8 mouse cellular contexts compared by ENCODE assay signal in genomic region chr17:67512699-67513450, GRCm38 (mm10).
DNase-seq lines count a peak whose midpoint lies in the region; ATAC-seq and TF ChIP-seq lines count a peak whose summit lies in the region.

No protein-coding gene starts in this region.

- ATAC-seq in hindbrain, embryonic 11.5 days (ENCODE audit: low FRiP score): no peak
- ATAC-seq in heart, postnatal 0 days (ENCODE audit: insufficient read depth, low read depth): peak; percentile 79
- ATAC-seq in midbrain, embryonic 15.5 days (replicated peaks): no peak

- no peak overlapping the region for H3K4me2 ChIP-seq in hindbrain, embryonic 11.5 days (replicated peaks; ENCODE audit: low read depth, low read length)
- no peak overlapping the region for H3K4me2 ChIP-seq in heart, postnatal 0 days (ENCODE audit: low read depth, low read length)
- H3K4me2 ChIP-seq in midbrain, embryonic 15.5 days: no peak overlapping the region

- H3K4me3 ChIP-seq in hindbrain, embryonic 10.5 days: no peak overlapping the region
- no peak overlapping the region for H3K4me3 ChIP-seq in hindbrain, embryonic 11.5 days (ENCODE audit: low read depth, low read length)
- no peak overlapping the region for H3K4me3 ChIP-seq in heart, postnatal 0 days (ENCODE audit: low read depth, low read length)
- H3K4me3 ChIP-seq in midbrain, embryonic 15.5 days: no peak overlapping the region

- H3K27me3 ChIP-seq in hindbrain, embryonic 10.5 days (ENCODE audit: insufficient read depth, poor library complexity, severe bottlenecking): no peaks in the 10 kb centered on the region
- no peaks in the 10 kb centered on the region for H3K27me3 ChIP-seq in hindbrain, embryonic 11.5 days (ENCODE audit: control insufficient read depth, insufficient read depth, low read length)
- no peaks in the 10 kb centered on the region for H3K27me3 ChIP-seq in heart, postnatal 0 days (ENCODE audit: control insufficient read depth, insufficient read depth, low read length)
- H3K27me3 ChIP-seq in midbrain, embryonic 15.5 days (replicated peaks): no peaks in the 10 kb centered on the region

- no peak overlapping the region for H3K9ac ChIP-seq in hindbrain, embryonic 11.5 days (ENCODE audit: low read depth, low read length)
- no peak overlapping the region for H3K9ac ChIP-seq in heart, postnatal 0 days (replicated peaks; ENCODE audit: low read depth, low read length)
- no peak overlapping the region for H3K9ac ChIP-seq in midbrain, embryonic 15.5 days

- no peak for TF ChIP-seq CTCF in heart, postnatal 0 days (IDR thresholded peaks at IDR 0.05; ENCODE audit: low read depth)

- H3K27ac ChIP-seq in hindbrain, embryonic 10.5 days: 0 out of 2 replicates have a peak overlapping the region, but pooled peaks have one; percentile 9
- H3K27ac ChIP-seq in hindbrain, embryonic 11.5 days (ENCODE audit: low read depth, low read length): no peak overlapping the region
- peak overlapping the region; percentile 91 for H3K27ac ChIP-seq in heart, postnatal 0 days (ENCODE audit: low read depth)
- 0 out of 2 replicates have a peak overlapping the region, but pooled peaks have one; percentile 29 for H3K27ac ChIP-seq in midbrain, embryonic 15.5 days

- DNase-seq in hindbrain, embryonic 10.5 days (ENCODE audit: low spot score): no peak
- no peak for DNase-seq in hindbrain, embryonic 11.5 days (ENCODE audit: low spot score)
- DNase-seq in heart, postnatal 0 days (ENCODE audit: low spot score): peak; percentile 45
- DNase-seq in kidney, postnatal 36 days: peak; percentile 78 to 89
- DNase-seq in cerebellum, adult 8-10 months: no peak
- DNase-seq in embryo, embryonic 11 days: no peak
- DNase-seq in right cerebral cortex, adult 2 months (ENCODE audit: low spot score in 2 of 2): no peak

- no peaks in the 10 kb centered on the region for H3K36me3 ChIP-seq in hindbrain, embryonic 10.5 days
- no peaks in the 10 kb centered on the region for H3K36me3 ChIP-seq in hindbrain, embryonic 11.5 days (ENCODE audit: control insufficient read depth, insufficient read depth, low read length)
- no peaks in the 10 kb centered on the region for H3K36me3 ChIP-seq in heart, postnatal 0 days (replicated peaks; ENCODE audit: control insufficient read depth, insufficient read depth, low read length)
- no peaks in the 10 kb centered on the region for H3K36me3 ChIP-seq in midbrain, embryonic 15.5 days (replicated peaks)

- no peaks in the 10 kb centered on the region for H3K9me3 ChIP-seq in hindbrain, embryonic 10.5 days
- no peaks in the 10 kb centered on the region for H3K9me3 ChIP-seq in hindbrain, embryonic 11.5 days (ENCODE audit: control insufficient read depth, low read length)
- H3K9me3 ChIP-seq in heart, postnatal 0 days (replicated peaks; ENCODE audit: control insufficient read depth, low read length): no peaks in the 10 kb centered on the region
- H3K9me3 ChIP-seq in midbrain, embryonic 15.5 days: no peaks in the 10 kb centered on the region

- TF ChIP-seq EP300 in heart, postnatal 0 days (IDR thresholded peaks at IDR 0.05; ENCODE audit: low read depth): peak; percentile 95

- 0 out of 2 replicates have a peak, but pooled peaks cover 7% of the 10 kb centered on the region for H3K4me1 ChIP-seq in hindbrain, embryonic 10.5 days (replicated peaks)
- no peaks in the 10 kb centered on the region for H3K4me1 ChIP-seq in hindbrain, embryonic 11.5 days (replicated peaks; ENCODE audit: control insufficient read depth, insufficient read depth, low read length)
- no peaks in the 10 kb centered on the region for H3K4me1 ChIP-seq in heart, postnatal 0 days (ENCODE audit: control insufficient read depth, insufficient read depth)
- H3K4me1 ChIP-seq in midbrain, embryonic 15.5 days: no peaks in the 10 kb centered on the region

- WGBS in hindbrain, embryonic 10.5 days: 79% methylated on average over 6 of the region's 6 CpGs
- WGBS in hindbrain, embryonic 11.5 days: 80% methylated on average over 6 of the region's 6 CpGs
- 48% methylated on average over 6 of the region's 6 CpGs for WGBS in heart, postnatal 0 days
- WGBS in midbrain, embryonic 15.5 days: 79% methylated on average over 6 of the region's 6 CpGs

Comparison
In these comparisons a context has a peak if more than half of its experiments do, and no peak if none do; other contexts are left out.
1. DNase-seq: peak in heart, postnatal 0 days (single experiment) and kidney, postnatal 36 days (2 of 2); none in hindbrain, embryonic 10.5 days (single experiment), hindbrain, embryonic 11.5 days (single experiment), cerebellum, adult 8-10 months (single experiment), embryo, embryonic 11 days (single experiment) and right cerebral cortex, adult 2 months (0 of 2).